Mouse (Mus musculus): ENCODE results near the gene Hras.

Gene Hras

DNA sequence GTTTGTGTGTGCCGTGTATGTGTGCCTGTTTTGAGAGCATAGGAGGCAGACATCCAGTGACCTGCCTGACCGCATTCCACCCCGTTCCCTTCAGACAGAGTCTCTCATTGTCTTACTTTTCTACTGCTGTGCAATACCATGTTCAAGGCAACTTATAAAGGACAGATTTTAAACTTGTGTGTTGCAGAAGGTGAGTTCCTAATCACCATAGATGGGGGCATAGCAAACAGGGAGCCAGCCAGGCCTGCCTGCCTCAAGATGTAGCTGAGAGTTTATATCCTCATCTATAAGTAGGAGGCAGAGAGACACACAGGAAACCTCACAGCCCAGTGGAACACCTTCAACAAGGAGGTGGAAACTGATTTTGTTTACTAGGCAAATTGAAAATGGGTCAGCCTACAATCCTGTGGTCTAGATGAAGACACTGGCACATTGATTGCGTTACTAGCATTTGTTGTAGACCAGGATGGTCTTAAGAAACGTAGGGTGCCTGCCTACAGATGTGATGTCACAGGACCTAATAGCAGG lies 20.4 kb downstream of the Hras start:
- DNase-seq, result no peak

DNA sequence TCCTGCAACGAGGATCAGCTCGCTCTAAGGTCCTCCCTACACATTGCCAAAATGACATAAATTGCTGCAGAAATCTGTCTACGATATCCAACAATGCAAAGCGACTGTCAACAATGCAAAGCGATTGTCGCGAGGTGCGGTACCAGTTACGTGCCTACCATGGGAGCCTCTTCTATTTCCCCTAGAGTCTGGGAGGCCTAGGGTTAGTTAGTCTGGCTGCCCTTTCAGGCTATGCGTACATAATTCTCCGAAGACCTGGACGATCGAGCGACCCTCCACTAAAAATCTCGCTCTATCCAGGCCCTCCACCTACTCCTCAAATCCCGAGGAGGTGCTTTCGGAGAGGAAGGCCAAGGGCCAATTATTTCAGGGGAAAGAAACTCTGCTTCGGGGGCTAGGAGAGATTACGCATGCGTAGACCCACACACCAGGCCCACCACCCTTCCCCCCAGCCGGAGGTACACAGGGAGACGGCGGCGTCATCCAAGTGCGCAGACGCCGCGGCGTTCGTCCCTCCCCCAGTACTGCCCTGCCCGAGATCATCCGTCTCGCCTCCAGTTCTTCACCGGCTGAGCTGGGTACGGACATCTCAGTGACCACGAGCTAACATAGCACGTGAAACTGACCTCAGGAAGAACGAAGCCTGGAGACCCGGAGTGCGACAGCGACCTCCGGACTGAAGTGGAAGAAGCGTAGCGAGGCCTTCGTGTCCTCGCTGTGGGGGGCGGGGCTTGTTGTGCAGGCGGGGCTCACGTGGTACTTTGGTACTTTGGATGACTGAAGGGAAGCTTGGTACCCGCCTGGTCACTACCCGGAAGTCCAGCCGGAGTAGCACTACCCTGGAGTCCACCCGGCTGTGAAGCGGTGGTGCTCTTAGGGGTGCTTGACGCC lies 21.4 kb downstream of the Hras start, which contains the start of gene Rnh1:
Rnh1 (minus strand) TSS at position 742 of the 891 bp plus-strand sequence.
- peak; percentile 95 for DNase-seq

DNA sequence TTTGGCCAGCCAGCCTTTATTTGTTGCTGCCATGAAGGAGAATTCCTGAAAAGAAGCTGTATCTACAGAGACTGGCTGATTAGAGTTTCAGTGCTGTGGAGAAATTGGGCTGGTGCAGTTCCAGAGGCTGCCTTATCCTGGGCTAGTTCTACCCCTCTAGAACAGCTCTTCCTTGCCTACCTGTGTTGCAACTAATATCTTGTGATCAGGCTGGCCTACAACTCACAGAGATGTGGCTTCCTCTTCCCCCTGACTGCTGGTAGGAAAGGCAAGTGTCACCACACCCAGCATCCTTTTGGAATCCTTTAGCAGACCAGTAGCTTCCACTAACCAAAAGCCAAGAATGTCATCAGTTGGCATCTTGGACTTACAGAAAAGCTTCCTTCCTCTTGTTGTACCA lies 23.9 kb downstream of the Hras start:
- no peak for DNase-seq

DNA sequence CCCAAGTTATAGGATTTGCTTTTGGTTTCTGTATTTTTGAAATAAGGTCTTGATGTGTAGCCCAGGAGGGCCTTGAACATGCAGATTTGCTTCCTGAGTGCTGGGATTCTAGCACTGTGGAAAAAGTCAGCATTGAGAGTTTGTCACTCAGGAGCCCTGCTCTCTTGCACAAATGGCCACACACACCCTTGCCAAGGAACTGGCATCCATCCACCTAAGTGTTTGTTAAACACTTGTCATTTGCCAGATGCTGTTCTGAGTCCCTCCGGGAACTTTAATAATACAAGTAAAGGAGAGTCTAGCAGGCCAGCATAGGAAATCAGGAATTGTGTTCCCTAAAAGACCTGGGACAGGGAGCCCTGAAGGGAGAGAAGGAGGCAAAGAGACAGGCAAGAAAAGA lies 24.5 kb downstream of the Hras start:
- DNase-seq, result peak; percentile 75

DNA sequence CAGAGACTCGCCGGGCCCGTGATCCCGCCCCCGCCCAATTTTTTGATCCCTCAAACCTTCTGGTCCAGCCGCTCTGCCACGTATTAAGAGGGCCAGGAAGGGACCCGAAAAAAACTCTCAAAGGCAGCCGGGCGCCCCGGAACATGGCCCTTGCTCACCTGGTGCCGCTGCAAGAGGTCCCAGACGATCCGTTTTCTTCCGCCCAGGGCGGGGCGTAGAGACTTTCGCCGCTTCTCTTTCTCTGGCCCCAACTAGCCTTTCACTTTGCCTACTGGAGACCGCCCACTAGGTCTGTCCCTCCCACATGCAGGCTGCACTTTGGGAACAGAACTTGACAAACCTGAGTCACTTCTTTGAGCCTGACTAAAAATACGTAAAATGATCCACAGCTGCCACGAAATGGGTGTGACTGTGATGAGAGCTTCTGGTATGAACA lies 25.3 kb downstream of the Hras start:
- peak; percentile 89 for DNase-seq

DNA sequence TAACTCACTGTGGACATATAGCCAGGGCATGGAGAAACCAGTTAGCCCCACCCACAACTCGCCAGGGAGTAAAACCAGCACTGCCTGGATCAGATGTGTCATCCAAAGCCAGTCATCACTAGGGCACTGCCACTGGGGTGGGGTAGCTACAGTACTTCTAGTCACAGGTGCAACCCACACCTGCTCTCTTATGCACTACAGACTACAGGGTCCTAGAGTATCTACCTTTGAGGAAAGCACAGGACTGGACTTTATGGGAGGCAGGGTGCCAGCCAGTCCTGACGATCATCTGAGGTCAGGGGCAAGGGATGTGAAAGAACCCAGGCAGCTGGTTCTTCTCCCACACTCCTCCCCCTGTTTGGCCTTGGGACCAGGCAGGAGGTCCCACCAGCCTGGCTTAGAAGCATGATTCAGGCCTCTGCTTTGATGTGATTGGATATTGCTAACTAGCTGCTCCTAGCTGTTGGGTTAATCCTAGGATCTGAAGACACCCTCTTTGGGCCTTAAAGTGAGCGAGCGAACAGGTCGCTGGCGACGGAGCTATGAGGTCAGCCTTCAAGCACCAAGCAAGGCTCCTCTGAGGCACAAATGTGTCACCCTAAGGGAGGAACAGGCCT lies 25.8 kb downstream of the Hras start:
- peak; percentile 83 for DNase-seq

DNA sequence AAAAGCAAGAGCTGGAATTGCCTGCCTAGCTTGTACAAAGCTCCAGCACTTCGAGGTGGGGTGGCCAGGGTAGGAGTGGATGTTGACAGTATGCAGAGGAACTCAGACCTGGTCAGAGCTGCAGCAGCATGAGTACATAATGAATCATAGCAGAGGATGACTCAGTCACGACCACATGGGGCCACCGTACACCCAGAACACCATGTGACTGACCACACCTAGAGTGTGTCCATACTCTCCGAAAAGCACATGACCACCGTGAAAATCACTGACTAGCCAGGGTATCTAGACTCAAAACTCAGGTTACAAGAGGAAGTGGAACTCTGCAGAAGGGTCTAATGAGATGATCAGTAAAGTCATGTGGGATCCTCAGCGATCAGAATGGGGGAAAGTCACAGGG lies 29.0 kb downstream of the Hras start:
- no peak for DNase-seq

DNA sequence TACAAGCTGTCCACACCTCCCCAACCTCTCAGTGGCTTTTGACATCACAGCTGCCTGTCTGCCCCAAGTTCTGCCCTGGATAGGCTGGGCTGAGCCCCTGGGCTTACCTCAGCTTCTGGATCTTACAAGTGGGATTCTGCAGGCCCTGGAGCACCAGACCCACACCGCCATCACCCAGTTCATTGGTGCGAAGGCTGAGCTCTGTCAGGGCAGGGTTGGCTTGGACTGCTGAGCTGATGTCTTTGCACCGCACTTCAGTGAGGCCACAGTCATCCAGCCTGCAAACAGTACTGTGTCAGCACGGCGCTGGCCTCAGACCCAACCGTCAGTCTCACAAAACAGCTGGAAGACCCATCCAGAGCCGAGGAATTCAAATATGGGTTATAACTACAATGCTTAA lies 29.4 kb downstream of the Hras start:
- no peak for DNase-seq

DNA sequence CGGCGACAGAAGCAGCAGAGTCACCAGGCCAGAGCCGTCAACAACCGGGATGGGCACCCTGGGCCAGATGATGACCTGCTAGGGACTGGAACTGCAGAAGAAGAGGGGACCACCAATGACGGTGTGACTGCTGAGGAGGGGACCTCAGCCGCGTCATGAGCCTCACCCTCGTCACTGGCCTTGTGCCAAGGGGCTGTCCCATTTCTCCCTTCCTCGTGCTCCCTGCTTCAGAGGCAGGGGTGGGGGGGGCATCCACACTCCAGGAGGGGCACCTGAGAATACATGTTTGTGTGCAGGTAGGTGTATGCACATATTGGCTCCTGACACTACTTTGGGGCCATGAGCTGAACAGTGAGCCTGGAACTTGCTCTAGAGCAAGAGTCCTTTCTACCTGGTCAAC lies 38.4 kb downstream of the Hras start:
- no peak for DNase-seq

DNA sequence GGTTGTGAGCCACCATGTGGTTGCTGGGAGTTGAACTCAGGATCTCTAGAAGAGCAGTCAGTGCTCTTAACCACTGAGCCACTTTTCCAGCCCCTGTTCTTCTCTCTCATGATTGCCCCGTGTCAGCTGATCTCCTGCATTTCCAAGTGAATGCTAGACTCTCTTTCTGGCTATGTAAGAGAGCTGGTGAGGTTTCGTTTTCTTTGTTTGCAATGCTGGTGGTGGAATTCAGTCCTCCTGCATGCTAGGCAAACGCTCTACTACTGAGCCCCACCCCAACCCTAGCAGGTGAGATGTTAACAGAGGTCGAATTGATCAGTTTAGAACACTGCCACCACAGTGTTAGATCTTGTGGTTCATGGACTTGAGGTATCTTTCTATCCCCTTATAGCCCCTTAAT lies 45.2 kb downstream of the Hras start:
- DNase-seq, result no peak

DNA sequence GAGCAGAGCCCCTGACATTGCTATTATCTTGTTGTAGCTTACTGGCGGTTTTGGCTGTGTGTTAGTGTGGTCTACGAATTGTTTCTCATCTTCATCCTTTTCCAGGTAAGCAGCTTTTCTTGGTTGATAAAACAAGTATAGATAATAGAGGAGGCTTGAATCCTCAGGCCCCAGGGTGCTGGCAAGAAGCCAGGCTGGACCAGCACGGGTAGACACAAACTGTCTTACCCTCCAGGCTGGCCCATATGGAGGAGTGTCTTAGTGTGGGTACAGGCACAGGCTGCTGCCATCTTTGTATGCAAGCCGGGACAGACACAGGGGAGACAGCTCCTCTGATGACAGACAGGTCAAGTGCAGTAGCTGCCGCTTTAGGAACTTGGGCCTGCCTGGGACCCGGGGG lies 46.8 kb downstream of the Hras start:
- no peak for DNase-seq

DNA sequence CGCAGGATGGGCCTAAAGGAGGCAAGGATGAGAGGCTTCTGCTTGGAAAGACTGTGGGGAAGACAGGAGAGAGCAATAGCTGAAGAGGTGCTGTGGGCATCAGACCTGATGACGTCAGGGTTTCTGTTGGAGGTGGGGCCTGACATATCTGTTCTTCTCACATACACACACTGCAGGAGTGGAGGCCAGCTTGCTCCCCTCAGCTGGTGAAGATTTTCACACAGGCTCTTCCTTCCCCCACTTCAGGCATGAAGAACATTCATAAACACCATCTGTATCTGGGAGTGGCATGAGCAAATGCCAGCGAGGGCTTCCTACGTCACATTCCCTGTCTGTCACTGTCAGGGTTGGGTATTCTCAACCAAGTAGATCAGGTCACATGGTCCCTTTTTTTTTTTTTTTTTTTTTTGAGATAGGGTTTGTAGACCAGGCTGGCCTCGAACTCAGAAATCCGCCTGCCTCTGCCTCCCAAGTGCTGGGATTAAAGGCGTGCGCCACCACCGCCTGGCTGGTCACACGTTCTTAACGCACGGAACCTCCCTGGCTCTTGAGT lies 47.7 kb downstream of the Hras start:
- DNase-seq, result no peak

DNA sequence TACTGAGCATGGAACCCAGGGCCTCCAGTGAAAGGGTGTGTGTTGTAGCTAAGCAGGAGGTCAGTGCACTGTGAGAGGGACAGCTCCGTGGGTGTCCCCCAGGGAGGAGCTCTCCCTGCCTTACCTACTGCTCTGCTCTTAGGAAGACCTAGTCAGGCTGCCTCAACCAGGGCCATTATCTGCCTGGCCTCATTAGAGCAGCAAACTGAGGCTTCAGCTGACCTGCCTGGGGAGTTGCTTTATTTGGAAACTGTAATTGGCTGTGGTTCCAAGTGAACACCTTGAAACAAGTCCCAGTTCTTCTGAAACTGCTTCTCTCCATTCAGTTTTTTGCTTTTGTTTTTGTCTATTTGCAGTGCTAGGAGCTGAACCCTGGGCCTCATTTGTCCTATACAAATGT lies 48.4 kb downstream of the Hras start:
- no peak for DNase-seq

DNA sequence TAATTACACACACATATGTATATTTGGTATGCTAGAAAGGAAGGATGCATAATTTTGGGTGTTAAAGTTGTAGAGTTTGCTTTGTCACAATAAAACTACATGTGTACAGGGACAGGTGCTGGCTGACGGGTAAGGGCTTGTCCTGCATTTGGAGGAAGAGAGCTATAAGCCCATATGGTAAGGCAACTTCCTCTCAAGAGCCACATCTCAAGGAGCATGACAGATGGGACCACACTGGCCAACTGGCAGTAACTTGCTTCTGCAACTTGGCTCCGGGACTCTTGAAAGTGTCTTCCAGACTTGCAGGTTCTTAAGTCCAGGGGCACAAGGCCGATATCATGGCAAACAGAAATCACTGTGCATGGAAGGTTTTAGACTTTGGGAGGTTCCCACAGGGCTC lies 49.2 kb downstream of the Hras start:
- no peak for DNase-seq

DNA sequence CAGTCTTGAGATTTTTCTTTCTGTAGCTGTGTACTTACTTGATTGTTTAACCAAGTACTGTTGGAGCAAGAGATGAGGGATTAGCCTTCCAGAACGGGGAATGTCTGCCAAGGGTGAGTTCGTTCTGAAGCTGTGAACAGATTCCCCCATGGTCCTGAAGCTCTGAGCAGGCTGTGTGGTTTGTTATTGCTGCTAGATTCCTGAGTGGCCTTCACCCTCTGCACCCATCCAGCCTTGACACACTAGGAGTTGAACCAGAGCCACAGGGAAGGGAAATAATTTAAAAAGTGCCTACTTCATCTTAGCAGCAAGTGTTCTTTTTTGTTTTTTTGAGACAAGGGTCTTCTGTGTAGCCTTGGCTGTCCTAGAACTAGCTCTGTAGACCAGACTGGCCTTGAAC lies 49.9 kb downstream of the Hras start:
- no peak for DNase-seq

DNA sequence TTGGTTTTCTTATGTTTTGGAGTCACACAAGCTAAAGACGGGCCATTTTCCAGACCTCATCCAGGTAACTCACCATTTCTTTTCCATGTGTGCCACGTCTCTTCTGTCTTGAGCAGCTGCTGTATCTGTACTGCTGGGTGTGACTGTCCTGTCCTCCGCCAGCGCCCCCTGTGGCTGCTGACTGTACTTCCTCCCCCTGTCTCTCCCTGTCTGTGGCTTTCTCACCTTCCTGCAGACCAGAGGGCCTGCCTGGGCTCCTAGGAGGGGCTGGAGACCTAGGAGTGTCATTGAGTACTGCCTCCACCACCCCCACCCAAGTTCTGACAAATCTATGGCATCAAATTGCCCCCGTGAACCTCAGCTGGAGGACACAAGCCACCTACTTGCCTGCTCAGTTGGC lies 50.7 kb downstream of the Hras start:
- DNase-seq, result peak; percentile 71

DNA sequence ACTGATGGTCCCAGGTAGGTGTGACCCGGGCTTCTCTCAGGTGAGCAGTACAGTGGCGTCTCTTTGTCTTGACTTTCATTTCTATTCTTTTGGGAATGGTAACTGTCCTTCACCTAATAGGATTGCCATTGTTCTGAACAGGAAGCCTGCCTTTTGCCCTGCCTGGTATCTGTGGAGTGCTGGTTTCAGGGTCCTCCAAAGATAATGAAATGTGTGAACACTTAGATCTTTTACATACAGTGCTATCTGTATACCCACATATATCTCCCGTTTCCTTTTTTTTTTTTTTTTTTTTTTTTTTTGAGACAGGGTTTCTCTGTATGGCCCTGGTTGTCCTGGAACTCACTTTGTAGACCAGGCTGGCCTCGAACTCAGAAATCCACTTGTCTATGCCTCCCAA lies 52.5 kb downstream of the Hras start:
- DNase-seq, result no peak

Measured in lung, postnatal 10 days (tissue).